Mouse (Mus musculus): Measurements from ENCODE around the gene Crb2.

The Crb2 gene

GRCm38 (mm10) chr2:37802610-37803212, 26.7 kb downstream of the Crb2 start:
- H3K27me3 ChIP-seq (ENCODE audit: control insufficient read depth, insufficient read depth, low read length, poor library complexity, severe bottlenecking): no peaks in the 10 kb centered on the region
- DNase-seq (ENCODE audit: low read depth, low spot score): peak; percentile 79
- H3K36me3 ChIP-seq (ENCODE audit: control insufficient read depth, insufficient read depth, low read length, poor library complexity, severe bottlenecking): no peaks in the 10 kb centered on the region; the same call in 1 of the 2 replicates

GRCm38 (mm10) chr2:37811682-37812081, 35.6 kb downstream of the Crb2 start:
- no peaks in the 10 kb centered on the region for H3K27me3 ChIP-seq (ENCODE audit: control insufficient read depth, insufficient read depth, low read length, poor library complexity, severe bottlenecking)
- H3K36me3 ChIP-seq (ENCODE audit: control insufficient read depth, insufficient read depth, low read length, poor library complexity, severe bottlenecking): peaks cover 2% of the 10 kb centered on the region; the same call in 1 of the 2 replicates
- DNase-seq (ENCODE audit: low read depth, low spot score): no peak

- Histone ChIP-seq H3K36me3 (ENCODE audit: control insufficient read depth, insufficient read depth, low read length, poor library complexity, severe bottlenecking) (peaks cover 2% of the 10 kb centered on the region; the same call in 1 of the 2 replicates), H3K27me3 (ENCODE audit: control insufficient read depth, insufficient read depth, low read length, poor library complexity, severe bottlenecking) (no peaks in the 10 kb centered on the region)
- no peak for DNase-seq (ENCODE audit: low read depth, low spot score)
Measured at GRCm38 (mm10) chr2:37812401-37812800, 36.4 kb downstream of the Crb2 start.

GRCm38 (mm10) chr2:37814820-37815361, 38.8 kb downstream of the Crb2 start:
- DNase-seq (ENCODE audit: low read depth, low spot score): no peak
- H3K27me3 ChIP-seq (ENCODE audit: control insufficient read depth, insufficient read depth, low read length, poor library complexity, severe bottlenecking): no peaks in the 10 kb centered on the region
- H3K36me3 ChIP-seq (ENCODE audit: control insufficient read depth, insufficient read depth, low read length, poor library complexity, severe bottlenecking): peaks cover 2% of the 10 kb centered on the region; the same call in 1 of the 2 replicates

- DNase-seq (ENCODE audit: low read depth, low spot score): peak; percentile 73
- H3K27me3 ChIP-seq (ENCODE audit: control insufficient read depth, insufficient read depth, low read length, poor library complexity, severe bottlenecking): no peaks in the 10 kb centered on the region
- H3K36me3 ChIP-seq (ENCODE audit: control insufficient read depth, insufficient read depth, low read length, poor library complexity, severe bottlenecking): peaks cover 2% of the 10 kb centered on the region; the same call in 1 of the 2 replicates
Measured at GRCm38 (mm10) chr2:37815676-37816075, 39.6 kb downstream of the Crb2 start.

- H3K27me3 ChIP-seq (ENCODE audit: control insufficient read depth, insufficient read depth, low read length, poor library complexity, severe bottlenecking): no peaks in the 10 kb centered on the region
- no peaks in the 10 kb centered on the region for H3K36me3 ChIP-seq (ENCODE audit: control insufficient read depth, insufficient read depth, low read length, poor library complexity, severe bottlenecking)
- no peak for DNase-seq (ENCODE audit: low read depth, low spot score)
Measured at GRCm38 (mm10) chr2:37818761-37819525, 42.9 kb downstream of the Crb2 start.

GRCm38 (mm10) chr2:37819526-37820152, 43.6 kb downstream of the Crb2 start:
- no peaks in the 10 kb centered on the region for H3K36me3 ChIP-seq (ENCODE audit: control insufficient read depth, insufficient read depth, low read length, poor library complexity, severe bottlenecking)
- no peak for DNase-seq (ENCODE audit: low read depth, low spot score)
- H3K27me3 ChIP-seq (ENCODE audit: control insufficient read depth, insufficient read depth, low read length, poor library complexity, severe bottlenecking): no peaks in the 10 kb centered on the region

- Histone ChIP-seq H3K27me3 (ENCODE audit: control insufficient read depth, insufficient read depth, low read length, poor library complexity, severe bottlenecking) (no peaks in the 10 kb centered on the region), H3K36me3 (ENCODE audit: control insufficient read depth, insufficient read depth, low read length, poor library complexity, severe bottlenecking) (no peaks in the 10 kb centered on the region)
- DNase-seq (ENCODE audit: low read depth, low spot score): no peak
Measured at GRCm38 (mm10) chr2:37822122-37822521, 46.1 kb downstream of the Crb2 start.

GRCm38 (mm10) chr2:37823826-37824225, 47.8 kb downstream of the Crb2 start:
- Histone ChIP-seq H3K27me3 (ENCODE audit: control insufficient read depth, insufficient read depth, low read length, poor library complexity, severe bottlenecking) (no peaks in the 10 kb centered on the region), H3K36me3 (ENCODE audit: control insufficient read depth, insufficient read depth, low read length, poor library complexity, severe bottlenecking) (no peaks in the 10 kb centered on the region; the same call in 1 of the 2 replicates)
- DNase-seq (ENCODE audit: low read depth, low spot score): no peak

- Histone ChIP-seq H3K27me3 (ENCODE audit: control insufficient read depth, insufficient read depth, low read length, poor library complexity, severe bottlenecking) (no peaks in the 10 kb centered on the region), H3K36me3 (ENCODE audit: control insufficient read depth, insufficient read depth, low read length, poor library complexity, severe bottlenecking) (no peaks in the 10 kb centered on the region; the same call in 1 of the 2 replicates)
- DNase-seq (ENCODE audit: low read depth, low spot score): no peak
Measured at GRCm38 (mm10) chr2:37829758-37830275, 53.8 kb downstream of the Crb2 start.

GRCm38 (mm10) chr2:37832253-37832652, 56.2 kb downstream of the Crb2 start:
- no peaks in the 10 kb centered on the region; the same call in 1 of the 2 replicates for H3K36me3 ChIP-seq (ENCODE audit: control insufficient read depth, insufficient read depth, low read length, poor library complexity, severe bottlenecking)

GRCm38 (mm10) chr2:37836926-37837325, 60.9 kb downstream of the Crb2 start:
- H3K27me3 ChIP-seq (ENCODE audit: control insufficient read depth, insufficient read depth, low read length, poor library complexity, severe bottlenecking): no peaks in the 10 kb centered on the region
- DNase-seq (ENCODE audit: low read depth, low spot score): no peak
- no peaks in the 10 kb centered on the region for H3K36me3 ChIP-seq (ENCODE audit: control insufficient read depth, insufficient read depth, low read length, poor library complexity, severe bottlenecking)

More at GRCm38 (mm10) chr2:37832253-37832652, 56.2 kb downstream of the Crb2 start:
- no peaks in the 10 kb centered on the region for H3K27me3 ChIP-seq (ENCODE audit: control insufficient read depth, insufficient read depth, low read length, poor library complexity, severe bottlenecking)
- no peak for DNase-seq (ENCODE audit: low read depth, low spot score)

GRCm38 (mm10) chr2:37837542-37837941, 61.5 kb downstream of the Crb2 start:
- Histone ChIP-seq H3K36me3 (ENCODE audit: control insufficient read depth, insufficient read depth, low read length, poor library complexity, severe bottlenecking) (0 out of 2 replicates have a peak, but pooled peaks cover 2% of the 10 kb centered on the region), H3K27me3 (ENCODE audit: control insufficient read depth, insufficient read depth, low read length, poor library complexity, severe bottlenecking) (no peaks in the 10 kb centered on the region)
- no peak for DNase-seq (ENCODE audit: low read depth, low spot score)

GRCm38 (mm10) chr2:37838202-37838984, 62.3 kb downstream of the Crb2 start:
- Histone ChIP-seq H3K36me3 (ENCODE audit: control insufficient read depth, insufficient read depth, low read length, poor library complexity, severe bottlenecking) (0 out of 2 replicates have a peak, but pooled peaks cover 2% of the 10 kb centered on the region), H3K27me3 (ENCODE audit: control insufficient read depth, insufficient read depth, low read length, poor library complexity, severe bottlenecking) (no peaks in the 10 kb centered on the region)
- DNase-seq (ENCODE audit: low read depth, low spot score): no peak

All from splenic B cell, adult 2 months (primary cell).